Mouse (Mus musculus) layer of hippocampus, adult 11-12 months (tissue): ENCODE results near the gene Olfr64.
A peak's percentile ranks its signal among the peaks of the same experiment; 100 is the strongest.

Experiments
- DNase-seq: peaks from one replicate; pipeline ENCODE4 v3.0.0; 2022; ENCODE audit warnings: low spot score

Gene Olfr64

GRCm38 (mm10) chr7:103894385-103894784 is at the start of gene Olfr64:
Gene Olfr64, minus strand, starts transcription at chr7:103894485.
- no peak for DNase-seq

- DNase-seq, result no peak
These were observed 48.4 kb upstream of the Olfr64 start for GRCm38 (mm10) chr7:103942730-103943129.

- DNase-seq, result no peak
These were observed 40.0 kb upstream of the Olfr64 start, which contains the start of gene Olfr632 for GRCm38 (mm10) chr7:103934264-103934663. Gene Olfr632, plus strand, starts transcription at chr7:103934347.

- no peak for DNase-seq
These were observed 34.2 kb upstream of the Olfr64 start, which contains the start of gene Olfr631 for GRCm38 (mm10) chr7:103928525-103928924. Gene Olfr631, plus strand, starts transcription at chr7:103928825.

GRCm38 (mm10) chr7:103915338-103915737 is 21.1 kb upstream of the Olfr64 start:
- DNase-seq, result no peak

- no peak for DNase-seq
These were observed 18.8 kb upstream of the Olfr64 start for GRCm38 (mm10) chr7:103912969-103913511.

GRCm38 (mm10) chr7:103910047-103910446 is 15.8 kb upstream of the Olfr64 start:
- DNase-seq, result no peak

GRCm38 (mm10) chr7:103903187-103903586 is 8.9 kb upstream of the Olfr64 start, which contains the start of gene Olfr65:
Gene Olfr65, plus strand, starts transcription at chr7:103903487.
- DNase-seq, result no peak

GRCm38 (mm10) chr7:103886152-103886551 is 8.1 kb downstream of the Olfr64 start, which contains the start of gene Olfr66:
Gene Olfr66, minus strand, starts transcription at chr7:103886252.
- no peak for DNase-seq

GRCm38 (mm10) chr7:103877093-103877492 is 17.2 kb downstream of the Olfr64 start:
- no peak for DNase-seq

- no peak for DNase-seq
These were observed 19.8 kb downstream of the Olfr64 start for GRCm38 (mm10) chr7:103874451-103874850.

GRCm38 (mm10) chr7:103873064-103873463 is 21.2 kb downstream of the Olfr64 start:
- peak; percentile 3 for DNase-seq

- DNase-seq, result no peak
These were observed 23.6 kb downstream of the Olfr64 start for GRCm38 (mm10) chr7:103870667-103871066.

- no peak for DNase-seq
These were observed 28.6 kb downstream of the Olfr64 start for GRCm38 (mm10) chr7:103865716-103866115.

- DNase-seq, result no peak
These were observed 32.8 kb downstream of the Olfr64 start for GRCm38 (mm10) chr7:103861531-103861930.

- DNase-seq, result no peak
These were observed 33.4 kb downstream of the Olfr64 start for GRCm38 (mm10) chr7:103860855-103861254.

GRCm38 (mm10) chr7:103859076-103859475 is 35.2 kb downstream of the Olfr64 start:
- DNase-seq, result no peak

- no peak for DNase-seq
These were observed 39.6 kb downstream of the Olfr64 start for GRCm38 (mm10) chr7:103854669-103855068.

- DNase-seq, result no peak
These were observed 41.2 kb downstream of the Olfr64 start, which contains the start of gene Hbb-y for GRCm38 (mm10) chr7:103853090-103853489. Gene Hbb-y, minus strand, starts transcription at chr7:103853216.

GRCm38 (mm10) chr7:103844525-103845325 is 49.6 kb downstream of the Olfr64 start:
- no peak for DNase-seq

- no peak for DNase-seq
These were observed 51.3 kb downstream of the Olfr64 start, which contains the start of gene Hbb-bh1 for GRCm38 (mm10) chr7:103843034-103843433. Gene Hbb-bh1, minus strand, starts transcription at chr7:103843164.

- DNase-seq, result no peak
These were observed 54.0 kb downstream of the Olfr64 start, which contains the start of gene Hbb-bh2 for GRCm38 (mm10) chr7:103840268-103840667. Gene Hbb-bh2, minus strand, starts transcription at chr7:103840520.
